Mouse (Mus musculus) thymus, adult 2 months (tissue): ENCODE measurements around the gene Setd2.

Experiments used
- CTCF ChIP-seq: fragments of 200-500 bp; IDR thresholded peaks from 2 replicates; pipeline ENCODE4 v1.5.1; 2012; ENCODE audit warnings: mild to moderate bottlenecking, control low read depth, low read length, moderate library complexity, borderline replicate concordance; ENCODE audit not compliant: control insufficient read depth, poor library complexity, insufficient read depth; ENCODE audit errors: extremely low read depth
- POLR2A ChIP-seq: fragments of 200-500 bp; IDR thresholded peaks from 2 replicates; pipeline ENCODE4 v1.6.1; 2012; ENCODE audit warnings: mild to moderate bottlenecking, low read length, control low read depth, moderate library complexity; ENCODE audit not compliant: control insufficient read depth, poor library complexity, insufficient read depth; ENCODE audit errors: extremely low read depth

DNA sequence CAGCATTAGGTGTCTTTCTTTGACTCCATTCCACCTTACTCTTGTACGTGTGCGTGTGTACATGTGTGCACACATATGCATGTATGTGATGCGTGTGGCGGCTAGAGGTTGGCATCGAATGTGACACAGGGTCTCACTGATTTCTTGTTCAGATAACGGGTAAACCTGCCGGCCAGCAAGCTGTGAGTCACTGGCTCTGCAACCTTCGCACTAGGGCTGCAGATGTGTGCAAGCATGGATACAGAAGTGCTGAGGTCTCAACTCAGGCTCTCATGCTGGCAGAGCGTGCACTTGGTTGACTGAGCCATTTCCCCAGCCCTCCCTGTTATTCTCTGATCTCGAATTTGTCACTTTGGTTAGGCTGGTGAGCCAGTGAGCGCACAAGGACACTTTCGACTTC, 127.1 kb downstream of the Setd2 start:
- TF ChIP-seq POLR2A (no peak), CTCF (no peak)
